Mouse (Mus musculus): ENCODE measurements around the gene Zkscan4.

The Zkscan4 gene

GRCm38 (mm10) chr13:21506221-21506649 lies 27.5 kb downstream of the Zkscan4 start:
- DNase-seq (ENCODE audit: low spot score in 2 of 2), result peak; percentile 83

DNA sequence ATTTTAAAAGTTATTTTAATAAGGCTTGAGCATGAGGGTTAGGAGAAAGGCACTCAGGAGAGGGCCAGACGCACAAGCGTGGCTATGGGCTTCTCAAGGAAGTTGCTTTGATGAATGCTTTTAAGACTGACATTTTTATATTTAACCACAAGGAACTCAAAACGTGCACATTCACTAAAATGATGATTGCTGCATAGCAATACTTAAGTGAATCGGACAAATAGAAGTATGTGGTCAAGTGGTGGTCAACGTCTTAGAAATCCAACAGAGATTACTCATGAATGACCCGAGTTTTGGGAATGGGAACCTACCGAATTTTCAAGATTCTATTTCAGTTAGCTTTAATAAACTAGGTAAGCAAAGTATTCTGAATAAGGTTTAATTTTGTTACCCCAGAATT lies 51.4 kb downstream of the Zkscan4 start:
- no peak for DNase-seq (ENCODE audit: low spot score in 2 of 2)

DNA sequence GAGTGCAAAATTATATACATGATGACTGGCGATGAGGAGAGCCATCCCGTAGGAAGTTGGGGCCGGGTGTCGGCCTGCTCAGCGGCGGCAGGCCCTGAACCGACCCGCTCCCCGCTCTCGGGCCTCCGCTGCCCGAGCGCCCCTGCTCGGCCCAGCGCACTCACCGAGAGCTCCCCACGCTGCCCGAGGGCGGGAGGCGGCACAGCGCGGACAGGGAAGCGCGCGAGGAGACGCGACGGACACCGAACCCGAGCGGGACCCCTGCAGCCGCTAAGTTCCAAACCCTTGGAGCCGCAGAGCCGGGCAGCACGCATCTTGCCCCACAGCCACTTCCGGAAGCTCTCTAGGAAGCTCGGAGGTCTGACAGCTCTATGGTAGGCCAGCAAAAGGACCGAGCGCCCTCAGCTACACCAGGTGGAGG lies 52.1 kb downstream of the Zkscan4 start, which contains the start of gene Zkscan8:
TSS of gene Zkscan8 (minus strand) at position 340 of the 421 bp plus-strand sequence.
- peak; percentile 87 to 90 for DNase-seq (ENCODE audit: low spot score in 2 of 2)
